18 mouse cellular contexts compared by ENCODE assay signal in the genomic region with DNA sequence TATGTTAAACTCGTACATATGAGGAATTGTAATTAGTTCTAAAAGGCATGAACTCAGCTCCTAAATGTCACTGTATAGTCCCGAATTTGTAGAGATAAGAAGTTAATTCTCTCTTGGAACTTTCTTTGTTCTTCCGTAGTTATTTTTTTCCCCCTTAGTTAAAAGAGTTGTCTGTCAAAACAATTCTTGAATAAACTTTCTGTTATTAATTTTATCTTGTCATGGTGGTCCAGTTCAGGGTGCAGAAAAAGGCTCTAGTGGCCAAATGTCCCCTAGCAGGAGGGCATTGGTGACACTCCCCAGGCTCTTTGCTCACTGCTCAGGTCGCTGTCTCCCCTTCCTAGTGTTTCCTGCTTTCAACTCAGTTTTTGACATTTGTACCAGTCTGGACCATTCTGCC. TPM values are rescaled to one million over a fixed set of nuclear protein-coding genes. Genes with fewer than 3 reads are reported as not detected.
A peak's percentile ranks its signal among the peaks of the same experiment; 100 is the strongest.
DNase-seq lines count a peak whose midpoint lies in the region; ATAC-seq lines count a peak whose summit lies in the region.
"Had no signal": no experiment of that assay in that cellular context is flagged by ENCODE, and none has a peak within 500 bp of the region (broad histone marks: within the 10 kb centered on the region; RNA-seq: fewer than 3 reads in every experiment).

No protein-coding gene starts in this region.

- H3K4me2 ChIP-seq in kidney, embryonic 16.5 days (replicated peaks; ENCODE audit: low read depth, low read length) = peak overlapping the region; percentile 50
- H3K4me2 ChIP-seq in hindbrain, embryonic 11.5 days (replicated peaks; ENCODE audit: low read depth, low read length) = peak overlapping the region; percentile 50
- H3K4me2 ChIP-seq in limb, embryonic 11.5 days (ENCODE audit: low read depth, severe bottlenecking) = peak overlapping the region; percentile 24; the same call in 1 of the 2 replicates
- no peak overlapping the region for H3K4me2 ChIP-seq in forebrain, embryonic 15.5 days (replicated peaks)
- H3K4me2 ChIP-seq: limb, embryonic 13.5 days had no signal

- WGBS in kidney, embryonic 16.5 days = 9% methylated on average over 4 of the region's 4 CpGs
- 6% methylated on average over 4 of the region's 4 CpGs for WGBS in embryonic facial prominence, embryonic 10.5 days
- 5% methylated on average over 4 of the region's 4 CpGs for WGBS in hindbrain, embryonic 11.5 days
- WGBS in limb, embryonic 11.5 days = 9% methylated on average over 4 of the region's 4 CpGs
- WGBS in forebrain, embryonic 15.5 days = 5% methylated on average over 4 of the region's 4 CpGs

- no peak for ATAC-seq in kidney, embryonic 16.5 days (ENCODE audit: low FRiP score, low TSS enrichment)
- no peak for ATAC-seq in hindbrain, embryonic 11.5 days (ENCODE audit: low FRiP score)
- ATAC-seq in limb, embryonic 11.5 days (ENCODE audit: insufficient number of reproducible peaks, low FRiP score, low TSS enrichment, low read depth) = no peak
- no peak for ATAC-seq in forebrain, embryonic 15.5 days (replicated peaks)
- ATAC-seq: Patski had no signal

- H3K9ac ChIP-seq in kidney, embryonic 16.5 days (replicated peaks; ENCODE audit: low read length) = peak overlapping the region; percentile 64
- peak overlapping the region; percentile 67; the same call in 1 of the 2 replicates for H3K9ac ChIP-seq in hindbrain, embryonic 11.5 days (ENCODE audit: low read depth, low read length)
- H3K9ac ChIP-seq in limb, embryonic 11.5 days (ENCODE audit: low read length) = no peak overlapping the region
- no peak overlapping the region for H3K9ac ChIP-seq in forebrain, embryonic 15.5 days (replicated peaks)
- H3K9ac ChIP-seq: limb, embryonic 13.5 days had no signal

- intact Hi-C loops in gastrocnemius, postnatal 14 days (cut with DNase I; ENCODE audit: low total_unique reads) = no loop called here

- H3K9me3 ChIP-seq in kidney, embryonic 16.5 days (ENCODE audit: low read length) = no peaks in the 10 kb centered on the region
- no peaks in the 10 kb centered on the region for H3K9me3 ChIP-seq in embryonic facial prominence, embryonic 10.5 days
- no peaks in the 10 kb centered on the region for H3K9me3 ChIP-seq in hindbrain, embryonic 11.5 days (ENCODE audit: control insufficient read depth, low read length)
- H3K9me3 ChIP-seq in limb, embryonic 11.5 days (ENCODE audit: control insufficient read depth, low read length) = no peaks in the 10 kb centered on the region
- no peaks in the 10 kb centered on the region for H3K9me3 ChIP-seq in forebrain, embryonic 15.5 days
- H3K9me3 ChIP-seq: limb, embryonic 13.5 days had no signal

- no peaks in the 10 kb centered on the region for H3K27me3 ChIP-seq in kidney, embryonic 16.5 days (ENCODE audit: insufficient read depth, low read length)
- H3K27me3 ChIP-seq in embryonic facial prominence, embryonic 10.5 days (replicated peaks; ENCODE audit: low read depth, poor library complexity, severe bottlenecking) = peaks cover 100% of the 10 kb centered on the region
- peaks cover 69% of the 10 kb centered on the region for H3K27me3 ChIP-seq in hindbrain, embryonic 11.5 days (ENCODE audit: control insufficient read depth, insufficient read depth, low read length)
- H3K27me3 ChIP-seq in limb, embryonic 11.5 days (ENCODE audit: control insufficient read depth, insufficient read depth, low read length) = peaks cover 76% of the 10 kb centered on the region
- peaks cover 95% of the 10 kb centered on the region for H3K27me3 ChIP-seq in forebrain, embryonic 15.5 days
- H3K27me3 ChIP-seq: Patski had no signal

- DNase-seq in kidney, postnatal 4 days = no peak
- no peak for DNase-seq in embryonic facial prominence, embryonic 10.5 days (ENCODE audit: low spot score)
- DNase-seq in hindbrain, embryonic 11.5 days (ENCODE audit: low spot score) = no peak
- no peak for DNase-seq in limb, embryonic 11.5 days (ENCODE audit: low spot score)
- no peak for DNase-seq in gastrocnemius, postnatal 14 days
- DNase-seq: heart, adult 11 months; layer of hippocampus, postnatal 36 days; right cerebral cortex, postnatal 14 days had no signal

- peak overlapping the region; percentile 99 for H3K27ac ChIP-seq in kidney, embryonic 16.5 days (ENCODE audit: low read length)
- H3K27ac ChIP-seq in embryonic facial prominence, embryonic 10.5 days (replicated peaks) = peak overlapping the region; percentile 69; the same call in 1 of the 2 replicates
- peak overlapping the region; percentile 98 for H3K27ac ChIP-seq in hindbrain, embryonic 11.5 days (ENCODE audit: low read depth, low read length)
- no peak overlapping the region for H3K27ac ChIP-seq in limb, embryonic 11.5 days (replicated peaks; ENCODE audit: low read depth, low read length)
- H3K27ac ChIP-seq in forebrain, embryonic 15.5 days (replicated peaks) = no peak overlapping the region
- H3K27ac ChIP-seq: limb, embryonic 13.5 days had no signal

- H3K4me1 ChIP-seq in kidney, embryonic 16.5 days (ENCODE audit: insufficient read depth, low read length) = peaks cover 82% of the 10 kb centered on the region
- H3K4me1 ChIP-seq in embryonic facial prominence, embryonic 10.5 days = peaks cover 20% of the 10 kb centered on the region
- H3K4me1 ChIP-seq in hindbrain, embryonic 11.5 days (replicated peaks; ENCODE audit: control insufficient read depth, insufficient read depth, low read length) = peaks cover 10% of the 10 kb centered on the region; the same call in 1 of the 2 replicates
- peaks cover 34% of the 10 kb centered on the region for H3K4me1 ChIP-seq in limb, embryonic 11.5 days (ENCODE audit: control insufficient read depth, insufficient read depth, low read length)
- H3K4me1 ChIP-seq in forebrain, embryonic 15.5 days = peaks cover 8% of the 10 kb centered on the region

- H3K4me3 ChIP-seq in kidney, embryonic 16.5 days (ENCODE audit: low read length) = no peak overlapping the region
- H3K4me3 ChIP-seq in embryonic facial prominence, embryonic 10.5 days = peak overlapping the region; percentile 45; the same call in 1 of the 2 replicates
- H3K4me3 ChIP-seq in hindbrain, embryonic 11.5 days (ENCODE audit: low read depth, low read length) = peak overlapping the region; percentile 39
- no peak overlapping the region for H3K4me3 ChIP-seq in limb, embryonic 11.5 days (ENCODE audit: low read depth, low read length)
- no peak overlapping the region for H3K4me3 ChIP-seq in forebrain, embryonic 15.5 days
- H3K4me3 ChIP-seq: erythroblast, embryonic 14.5 days; limb, embryonic 13.5 days had no signal

- peaks cover 28% of the 10 kb centered on the region for H3K36me3 ChIP-seq in kidney, embryonic 16.5 days (ENCODE audit: insufficient read depth, low read length)
- H3K36me3 ChIP-seq in embryonic facial prominence, embryonic 10.5 days (replicated peaks) = no peaks in the 10 kb centered on the region
- H3K36me3 ChIP-seq in hindbrain, embryonic 11.5 days (ENCODE audit: control insufficient read depth, insufficient read depth, low read length) = no peaks in the 10 kb centered on the region
- H3K36me3 ChIP-seq in limb, embryonic 11.5 days (ENCODE audit: control insufficient read depth, insufficient read depth, low read length) = no peaks in the 10 kb centered on the region
- no peaks in the 10 kb centered on the region for H3K36me3 ChIP-seq in forebrain, embryonic 15.5 days
- H3K36me3 ChIP-seq: limb, embryonic 13.5 days had no signal

RNA-seq across cellular contexts. Expression of a gene that starts 2.6 kb away (rescaled TPM):
- 34.4 and 36.1 TPM in 2 replicates for polyA plus RNA-seq in kidney, embryonic 16.5 days (2015; fragmentation: Nextera tagmentation; extraction: Ambion mirVana)
- polyA plus RNA-seq in embryonic facial prominence, embryonic 10.5 days (2016; fragmentation: Nextera tagmentation; extraction: Ambion mirVana) = 5.8 and 17.0 TPM in 2 replicates
- polyA plus RNA-seq in hindbrain, embryonic 11.5 days (2014; fragmentation: Nextera tagmentation; extraction: Ambion mirVana) = 64.9 and 67.5 TPM in 2 replicates
- 7.5 and 10.7 TPM in 2 replicates for polyA plus RNA-seq in limb, embryonic 11.5 days (2014; fragmentation: Nextera tagmentation; extraction: Ambion mirVana)
- total RNA-seq in gastrocnemius, postnatal 14 days (2021) = 1 to 10 TPM in 1 of 2 experiments, under 1 TPM in 1; 0.51 to 1.1 TPM
- not detected in 2 replicates for polyA plus RNA-seq in forebrain, embryonic 15.5 days (2015; fragmentation: Nextera tagmentation; extraction: Ambion mirVana)
- total RNA-seq: CH12.LX; common myeloid progenitor, adult 5-6 weeks; layer of hippocampus, postnatal 36 days; megakaryocyte, adult 5-6 weeks had no signal
- polyA plus RNA-seq: erythroblast, embryonic 14.5 days had no signal

RNA-seq across cellular contexts. Expression of a gene that starts 17.8 kb away (rescaled TPM):
- polyA plus RNA-seq in kidney, embryonic 16.5 days (2015; fragmentation: Nextera tagmentation; extraction: Ambion mirVana) = 0.08 and 0.12 TPM in 2 replicates
- polyA plus RNA-seq in embryonic facial prominence, embryonic 10.5 days (2016; fragmentation: Nextera tagmentation; extraction: Ambion mirVana) = 1.2 and 7.1 TPM in 2 replicates
- polyA plus RNA-seq in hindbrain, embryonic 11.5 days (2014; fragmentation: Nextera tagmentation; extraction: Ambion mirVana) = 7.3 and 8.2 TPM in 2 replicates
- polyA plus RNA-seq in limb, embryonic 11.5 days (2014; fragmentation: Nextera tagmentation; extraction: Ambion mirVana) = 0.58 TPM in 1 of 2 replicates, not detected in the other
- not detected for total RNA-seq in gastrocnemius, postnatal 14 days (2021)
- polyA plus RNA-seq in forebrain, embryonic 15.5 days (2015; fragmentation: Nextera tagmentation; extraction: Ambion mirVana) = not detected in 2 replicates
- total RNA-seq: adrenal gland, adult 2 months; CH12.LX; common myeloid progenitor, adult 5-6 weeks; layer of hippocampus, postnatal 36 days; megakaryocyte, adult 5-6 weeks had no signal
- polyA plus RNA-seq: adrenal gland, adult 2 months; erythroblast, embryonic 14.5 days; Patski; testis, adult 2 months had no signal

RNA-seq across cellular contexts. Expression of a gene that starts 24.6 kb away (rescaled TPM):
- polyA plus RNA-seq in kidney, embryonic 16.5 days (2015; fragmentation: Nextera tagmentation; extraction: Ambion mirVana) = 3.7 and 4.3 TPM in 2 replicates
- polyA plus RNA-seq in embryonic facial prominence, embryonic 10.5 days (2016; fragmentation: Nextera tagmentation; extraction: Ambion mirVana) = 0.69 and 3.4 TPM in 2 replicates
- polyA plus RNA-seq in hindbrain, embryonic 11.5 days (2014; fragmentation: Nextera tagmentation; extraction: Ambion mirVana) = 10.5 and 13.1 TPM in 2 replicates
- polyA plus RNA-seq in limb, embryonic 11.5 days (2014; fragmentation: Nextera tagmentation; extraction: Ambion mirVana) = 0.68 and 0.78 TPM in 2 replicates
- under 1 TPM; 0.66 to 0.80 TPM for total RNA-seq in gastrocnemius, postnatal 14 days (2021)
- polyA plus RNA-seq in forebrain, embryonic 15.5 days (2015; fragmentation: Nextera tagmentation; extraction: Ambion mirVana) = not detected in 2 replicates
- total RNA-seq: layer of hippocampus, postnatal 36 days had no signal
- polyA plus RNA-seq: erythroblast, embryonic 14.5 days had no signal

RNA-seq across cellular contexts. Expression of a gene that starts 29.6 kb away (rescaled TPM):
- 4.1 and 6.2 TPM in 2 replicates for polyA plus RNA-seq in kidney, embryonic 16.5 days (2015; fragmentation: Nextera tagmentation; extraction: Ambion mirVana)
- polyA plus RNA-seq in embryonic facial prominence, embryonic 10.5 days (2016; fragmentation: Nextera tagmentation; extraction: Ambion mirVana) = 0.09 and 0.23 TPM in 2 replicates
- 3.5 and 5.1 TPM in 2 replicates for polyA plus RNA-seq in hindbrain, embryonic 11.5 days (2014; fragmentation: Nextera tagmentation; extraction: Ambion mirVana)
- polyA plus RNA-seq in limb, embryonic 11.5 days (2014; fragmentation: Nextera tagmentation; extraction: Ambion mirVana) = 0.33 and 0.45 TPM in 2 replicates
- total RNA-seq in gastrocnemius, postnatal 14 days (2021) = under 1 TPM; 0.51 to 0.53 TPM
- not detected in 2 replicates for polyA plus RNA-seq in forebrain, embryonic 15.5 days (2015; fragmentation: Nextera tagmentation; extraction: Ambion mirVana)
- total RNA-seq: layer of hippocampus, postnatal 36 days had no signal
- polyA plus RNA-seq: erythroblast, embryonic 14.5 days had no signal

RNA-seq across cellular contexts. Expression of a gene that starts 44.6 kb away (rescaled TPM):
- polyA plus RNA-seq in kidney, embryonic 16.5 days (2015; fragmentation: Nextera tagmentation; extraction: Ambion mirVana) = 19.2 and 24.3 TPM in 2 replicates
- polyA plus RNA-seq in embryonic facial prominence, embryonic 10.5 days (2016; fragmentation: Nextera tagmentation; extraction: Ambion mirVana) = 0.07 and 0.28 TPM in 2 replicates
- 33.1 and 42.5 TPM in 2 replicates for polyA plus RNA-seq in hindbrain, embryonic 11.5 days (2014; fragmentation: Nextera tagmentation; extraction: Ambion mirVana)
- 2.1 and 2.6 TPM in 2 replicates for polyA plus RNA-seq in limb, embryonic 11.5 days (2014; fragmentation: Nextera tagmentation; extraction: Ambion mirVana)
- under 1 TPM; 0.90 to 0.91 TPM for total RNA-seq in gastrocnemius, postnatal 14 days (2021)
- not detected in 2 replicates for polyA plus RNA-seq in forebrain, embryonic 15.5 days (2015; fragmentation: Nextera tagmentation; extraction: Ambion mirVana)
- total RNA-seq: common myeloid progenitor, adult 5-6 weeks; layer of hippocampus, postnatal 36 days; megakaryocyte, adult 5-6 weeks had no signal
- polyA plus RNA-seq: erythroblast, embryonic 14.5 days had no signal

Comparison
In these comparisons a context has a peak if more than half of its experiments do, and no peak if none do; other contexts are left out.
1. H3K27ac ChIP-seq: peak in kidney, embryonic 16.5 days (single experiment), embryonic facial prominence, embryonic 10.5 days (single experiment) and hindbrain, embryonic 11.5 days (single experiment); none in limb, embryonic 11.5 days (single experiment) and forebrain, embryonic 15.5 days (single experiment).
2. H3K4me3 ChIP-seq: peak in embryonic facial prominence, embryonic 10.5 days (single experiment) and hindbrain, embryonic 11.5 days (single experiment); none in kidney, embryonic 16.5 days (single experiment), limb, embryonic 11.5 days (single experiment) and forebrain, embryonic 15.5 days (single experiment).
3. H3K9ac ChIP-seq: peak in kidney, embryonic 16.5 days (single experiment) and hindbrain, embryonic 11.5 days (single experiment); none in limb, embryonic 11.5 days (single experiment) and forebrain, embryonic 15.5 days (single experiment).